Mouse (Mus musculus) kidney, postnatal 10 days (tissue): Measurements from ENCODE around the gene Senp2.
A peak's percentile ranks its signal among the peaks of the same experiment; 100 is the strongest.

Source experiments
- DNase-seq: peaks from one replicate; pipeline ENCODE4 v3.0.0; 2021; ENCODE audit warnings: mixed read lengths

Gene Senp2

GRCm38 (mm10) chr16:22038554-22038953 lies 29.3 kb downstream of the Senp2 start:
- no peak for DNase-seq

GRCm38 (mm10) chr16:22039978-22040377 lies 30.7 kb downstream of the Senp2 start:
- no peak for DNase-seq

GRCm38 (mm10) chr16:22043830-22044229 lies 34.5 kb downstream of the Senp2 start:
- DNase-seq, result no peak

GRCm38 (mm10) chr16:22045930-22046329 lies 36.6 kb downstream of the Senp2 start:
- DNase-seq, result no peak

GRCm38 (mm10) chr16:22046739-22047366 lies 37.6 kb downstream of the Senp2 start:
- DNase-seq, result no peak

GRCm38 (mm10) chr16:22053411-22053810 lies 44.1 kb downstream of the Senp2 start:
- DNase-seq, result no peak

GRCm38 (mm10) chr16:22057498-22057897 lies 48.2 kb downstream of the Senp2 start:
- no peak for DNase-seq

- no peak for DNase-seq
Measured at GRCm38 (mm10) chr16:22058871-22059270, 49.6 kb downstream of the Senp2 start.

- DNase-seq, result no peak
Measured at GRCm38 (mm10) chr16:22060416-22060815, 51.1 kb downstream of the Senp2 start.

GRCm38 (mm10) chr16:22061555-22062160 lies 52.4 kb downstream of the Senp2 start:
- DNase-seq, result no peak

- DNase-seq, result no peak
Measured at GRCm38 (mm10) chr16:22062284-22062683, 53.0 kb downstream of the Senp2 start.

- no peak for DNase-seq
Measured at GRCm38 (mm10) chr16:22065536-22065935, 56.3 kb downstream of the Senp2 start.

GRCm38 (mm10) chr16:22067406-22067805 lies 58.1 kb downstream of the Senp2 start:
- DNase-seq, result peak; percentile 62

- peak; percentile 26 for DNase-seq
Measured at GRCm38 (mm10) chr16:22071361-22071760, 62.1 kb downstream of the Senp2 start.

- no peak for DNase-seq
Measured at GRCm38 (mm10) chr16:22075067-22075466, 65.8 kb downstream of the Senp2 start.

- no peak for DNase-seq
Measured at GRCm38 (mm10) chr16:22075829-22076619, 66.7 kb downstream of the Senp2 start.

GRCm38 (mm10) chr16:22076620-22076941 lies 67.3 kb downstream of the Senp2 start:
- no peak for DNase-seq

GRCm38 (mm10) chr16:22080125-22080710 lies 70.9 kb downstream of the Senp2 start:
- no peak for DNase-seq

GRCm38 (mm10) chr16:22085411-22085810 lies 76.1 kb downstream of the Senp2 start:
- DNase-seq, result no peak

- no peak for DNase-seq
Measured at GRCm38 (mm10) chr16:22091255-22091783, 82.0 kb downstream of the Senp2 start.

- no peak for DNase-seq
Measured at GRCm38 (mm10) chr16:22095751-22096150, 86.5 kb downstream of the Senp2 start.

GRCm38 (mm10) chr16:22097659-22098058 lies 88.4 kb downstream of the Senp2 start:
- DNase-seq, result peak; percentile 26
